Mouse (Mus musculus) thymus, adult 2 months (tissue): ENCODE measurements at regions not wholly inside any gene's neighbourhood (a gene's known extent, or its start where the extent isn't known, plus 50 kb on each side); places are given as distances from the start of the nearest gene placed in this dataset.

Source experiments
- CTCF ChIP-seq: fragments of 200-500 bp; IDR thresholded peaks from 2 replicates; pipeline ENCODE4 v1.5.1; 2012; ENCODE audit warnings: mild to moderate bottlenecking, control low read depth, low read length, moderate library complexity, borderline replicate concordance; ENCODE audit not compliant: control insufficient read depth, poor library complexity, insufficient read depth; ENCODE audit errors: extremely low read depth
- POLR2A ChIP-seq: fragments of 200-500 bp; IDR thresholded peaks from 2 replicates; pipeline ENCODE4 v1.6.1; 2012; ENCODE audit warnings: mild to moderate bottlenecking, low read length, control low read depth, moderate library complexity; ENCODE audit not compliant: control insufficient read depth, poor library complexity, insufficient read depth; ENCODE audit errors: extremely low read depth

DNA sequence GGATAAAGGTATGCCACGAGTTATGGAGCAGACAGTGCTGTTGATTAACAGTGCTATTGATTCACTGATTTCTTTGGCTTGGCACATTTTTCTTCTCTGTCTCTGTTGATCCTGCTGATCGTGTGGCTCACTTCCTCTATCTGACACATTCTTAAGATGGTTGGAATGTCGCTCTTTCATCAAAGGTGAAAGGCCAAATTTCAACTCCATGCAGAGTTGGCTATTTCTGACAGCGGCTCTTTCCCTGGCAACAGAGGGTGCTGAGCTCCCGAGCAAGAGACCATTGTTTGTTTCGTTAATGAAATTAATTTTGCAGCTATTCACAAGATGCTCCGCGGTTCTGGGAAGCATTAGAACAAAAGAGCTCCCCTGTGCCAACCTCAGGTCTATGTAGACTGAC is 180.3 kb downstream of the Cog6 start:
- TF ChIP-seq CTCF (no peak), POLR2A (no peak)
